Mouse (Mus musculus) limb, embryonic 12.5 days (tissue): Measurements from ENCODE around the gene Dtx3l. TPM values are rescaled to one million over a fixed set of nuclear protein-coding genes. Genes with fewer than 3 reads are reported as not detected.
"Not testable (repeated sequence)": the region's sequence is repeated elsewhere in the genome, so short reads cannot be mapped to it uniquely, and the experiment has no call there.

Experiments used
- ATAC-seq: fragments of 200-750 bp; cut with Nextera tagmentation; 2 replicates; pipeline ENCODE4 v1.8.0; 2017; ENCODE audit warnings: low read depth, moderate TSS enrichment; ENCODE audit not compliant: insufficient number of reproducible peaks, insufficient read depth, low FRiP score, low TSS enrichment
- H3K27ac ChIP-seq: fragments of 300-500 bp; sonication (generic); 2 replicates; pipeline ENCODE4 v1.5.1; 2016; ENCODE audit warnings: mild to moderate bottlenecking, moderate library complexity
- H3K27me3 ChIP-seq: fragments of 300-500 bp; sonication (generic); 2 replicates; pipeline ENCODE4 v1.6.1; 2016; ENCODE audit warnings: mild to moderate bottlenecking, moderate library complexity
- H3K36me3 ChIP-seq: fragments of 300-500 bp; sonication (generic); 2 replicates; pipeline ENCODE4 v1.6.1; 2016; ENCODE audit warnings: mild to moderate bottlenecking, moderate library complexity
- H3K4me1 ChIP-seq: fragments of 300-500 bp; sonication (generic); replicated peaks from 2 replicates; pipeline ENCODE4 v1.6.1; 2016
- H3K4me2 ChIP-seq: fragments of 300-500 bp; sonication (generic); 2 replicates; pipeline ENCODE4 v1.6.1; 2016; ENCODE audit warnings: mild to moderate bottlenecking, moderate library complexity
- H3K4me3 ChIP-seq: fragments of 300-500 bp; sonication (generic); replicated peaks from 2 replicates; pipeline ENCODE4 v1.5.1; 2016; ENCODE audit warnings: mild to moderate bottlenecking
- H3K9ac ChIP-seq: fragments of 300-500 bp; sonication (generic); replicated peaks from 2 replicates; pipeline ENCODE4 v1.6.1; 2016; ENCODE audit warnings: mild to moderate bottlenecking, moderate library complexity
- H3K9me3 ChIP-seq: fragments of 300-500 bp; sonication (generic); 2 replicates; pipeline ENCODE4 v1.6.1; 2016; ENCODE audit warnings: mild to moderate bottlenecking, moderate library complexity
- WGBS: fragments of 180-500 bp; shearing (Covaris S2); methylation state at CpG from one replicate; pipeline ENCODE4 v1.1.7; 2016; 5-methylcytosine and 5-hydroxymethylcytosine counted together
- polyA plus RNA-seq: library from polyadenylated mRNA; unstranded; fragments of >200 nt; fragmentation: Nextera tagmentation; extraction: Ambion mirVana; gene quantifications from 2 replicates; pipeline ENCODE4 v1.2.1, GENCODE M21; 2016

Gene Dtx3l
- polyA plus RNA-seq, 1 experiment from 2014 or later: 3.8 TPM

GRCm38 (mm10) chr16:35966411-35967115 lies 27.6 kb upstream of the Dtx3l start:
- Histone ChIP-seq H3K4me2 (no peak overlapping the region), H3K9me3 (no peaks in the 10 kb centered on the region), H3K9ac (no peak overlapping the region), H3K36me3 (no peaks in the 10 kb centered on the region), H3K27ac (no peak overlapping the region), H3K27me3 (no peaks in the 10 kb centered on the region), H3K4me1 (peaks cover 11% of the 10 kb centered on the region), H3K4me3 (no peak overlapping the region)
- WGBS: 39% methylated on average over 5 of the region's 5 CpGs
- no peak for ATAC-seq

GRCm38 (mm10) chr16:35965991-35966390 lies 27.0 kb upstream of the Dtx3l start:
- H3K4me1 ChIP-seq: peaks cover 11% of the 10 kb centered on the region
- not testable (repeated sequence) for H3K9ac ChIP-seq, H3K27ac ChIP-seq, ATAC-seq, H3K36me3 ChIP-seq, H3K4me3 ChIP-seq, H3K9me3 ChIP-seq, H3K4me2 ChIP-seq, H3K27me3 ChIP-seq
- 39% methylated on average over 3 of the region's 4 CpGs for WGBS

GRCm38 (mm10) chr16:35952628-35953130 lies 13.7 kb upstream of the Dtx3l start:
- Histone ChIP-seq H3K4me2 (no peak overlapping the region), H3K4me1 (no peaks in the 10 kb centered on the region), H3K4me3 (no peak overlapping the region), H3K27ac (no peak overlapping the region), H3K36me3 (no peaks in the 10 kb centered on the region), H3K27me3 (no peaks in the 10 kb centered on the region), H3K9ac (no peak overlapping the region), H3K9me3 (no peaks in the 10 kb centered on the region)
- no peak for ATAC-seq
- 90% methylated on average over 5 of the region's 5 CpGs for WGBS

GRCm38 (mm10) chr16:35951216-35951615 lies 12.3 kb upstream of the Dtx3l start:
- no peak overlapping the region for H3K27ac ChIP-seq

GRCm38 (mm10) chr16:35949264-35949663 lies 10.3 kb upstream of the Dtx3l start:
- no peak overlapping the region for H3K4me2 ChIP-seq

More at GRCm38 (mm10) chr16:35951216-35951615, 12.3 kb upstream of the Dtx3l start:
- H3K36me3 ChIP-seq: no peaks in the 10 kb centered on the region
- H3K27me3 ChIP-seq: no peaks in the 10 kb centered on the region
- no peaks in the 10 kb centered on the region for H3K4me1 ChIP-seq
- no peak for ATAC-seq
- WGBS: 86% methylated on average over 3 of the region's 3 CpGs
- no peak overlapping the region for H3K9ac ChIP-seq
- no peak overlapping the region for H3K4me2 ChIP-seq
- no peak overlapping the region for H3K4me3 ChIP-seq
- no peaks in the 10 kb centered on the region for H3K9me3 ChIP-seq

GRCm38 (mm10) chr16:35941382-35941781 lies 2.4 kb upstream of the Dtx3l start:
- ATAC-seq: no peak
- H3K4me2 ChIP-seq: no peak overlapping the region
- H3K4me1 ChIP-seq: peaks cover 7% of the 10 kb centered on the region; the same call in 1 of the 2 replicates
- no peaks in the 10 kb centered on the region for H3K9me3 ChIP-seq
- no peak overlapping the region for H3K4me3 ChIP-seq
- H3K9ac ChIP-seq: no peak overlapping the region
- peaks cover 7% of the 10 kb centered on the region; the same call in 1 of the 2 replicates for H3K27me3 ChIP-seq
- peaks cover 2% of the 10 kb centered on the region; the same call in 1 of the 2 replicates for H3K36me3 ChIP-seq
- no peak overlapping the region for H3K27ac ChIP-seq
- WGBS: 84% methylated on average over 7 of the region's 7 CpGs

More at GRCm38 (mm10) chr16:35949264-35949663, 10.3 kb upstream of the Dtx3l start:
- Histone ChIP-seq H3K9me3 (no peaks in the 10 kb centered on the region), H3K27ac (no peak overlapping the region), H3K4me1 (no peaks in the 10 kb centered on the region), H3K27me3 (no peaks in the 10 kb centered on the region), H3K36me3 (no peaks in the 10 kb centered on the region), H3K4me3 (no peak overlapping the region), H3K9ac (no peak overlapping the region)
- no peak for ATAC-seq
- WGBS: 84% methylated on average over 5 of the region's 5 CpGs

- Histone ChIP-seq H3K36me3 (peaks cover 2% of the 10 kb centered on the region; the same call in 1 of the 2 replicates), H3K4me3 (peak overlapping the region; percentile 62), H3K27ac (no peak overlapping the region), H3K4me1 (peaks cover 7% of the 10 kb centered on the region; the same call in 1 of the 2 replicates), H3K4me2 (peak overlapping the region; percentile 78), H3K9me3 (no peaks in the 10 kb centered on the region), H3K27me3 (peaks cover 10% of the 10 kb centered on the region), H3K9ac (no peak overlapping the region)
- WGBS: 17% methylated on average over 9 of the region's 9 CpGs
- 0 out of 2 replicates have a peak, but pooled peaks have one; percentile 52 for ATAC-seq
These were observed 739 bp upstream of the Dtx3l start for GRCm38 (mm10) chr16:35939690-35940089.

GRCm38 (mm10) chr16:35939261-35939660 lies 310 bp upstream of the Dtx3l start:
- 8% methylated on average over 6 of the region's 6 CpGs for WGBS
- peaks cover 10% of the 10 kb centered on the region for H3K27me3 ChIP-seq
- no peak overlapping the region for H3K27ac ChIP-seq
- no peaks in the 10 kb centered on the region for H3K9me3 ChIP-seq
- H3K36me3 ChIP-seq: peaks cover 2% of the 10 kb centered on the region; the same call in 1 of the 2 replicates
- no peak for ATAC-seq
- peak overlapping the region; percentile 62 for H3K4me3 ChIP-seq
- H3K9ac ChIP-seq: peak overlapping the region; percentile 73
- peak overlapping the region; percentile 78 for H3K4me2 ChIP-seq
- H3K4me1 ChIP-seq: peaks cover 7% of the 10 kb centered on the region; the same call in 1 of the 2 replicates

GRCm38 (mm10) chr16:35933181-35933580 lies 5.8 kb downstream of the Dtx3l start:
- Histone ChIP-seq H3K9me3 (no peaks in the 10 kb centered on the region), H3K27me3 (peaks cover 3% of the 10 kb centered on the region), H3K4me2 (no peak overlapping the region), H3K36me3 (no peaks in the 10 kb centered on the region), H3K27ac (no peak overlapping the region), H3K4me1 (no peaks in the 10 kb centered on the region), H3K4me3 (no peak overlapping the region), H3K9ac (no peak overlapping the region)
- 89% methylated on average over 10 of the region's 10 CpGs for WGBS
- no peak for ATAC-seq

GRCm38 (mm10) chr16:35932179-35933055 lies 6.5 kb downstream of the Dtx3l start:
- WGBS: 85% methylated on average over 19 of the region's 19 CpGs
- Histone ChIP-seq H3K4me3 (no peak overlapping the region), H3K4me2 (no peak overlapping the region), H3K27ac (no peak overlapping the region), H3K36me3 (no peaks in the 10 kb centered on the region), H3K9me3 (no peaks in the 10 kb centered on the region), H3K9ac (no peak overlapping the region), H3K27me3 (peaks cover 3% of the 10 kb centered on the region; the same call in 1 of the 2 replicates), H3K4me1 (no peaks in the 10 kb centered on the region)
- no peak for ATAC-seq

GRCm38 (mm10) chr16:35924341-35924740 lies 14.6 kb downstream of the Dtx3l start:
- WGBS: 92% methylated on average over 5 of the region's 5 CpGs
- no peak overlapping the region for H3K4me3 ChIP-seq

More at GRCm38 (mm10) chr16:35924341-35924740, 14.6 kb downstream of the Dtx3l start:
- H3K36me3 ChIP-seq: no peaks in the 10 kb centered on the region
- no peaks in the 10 kb centered on the region for H3K9me3 ChIP-seq
- 0 out of 2 replicates have a peak, but pooled peaks cover under 1% of the 10 kb centered on the region for H3K4me1 ChIP-seq
- H3K4me2 ChIP-seq: no peak overlapping the region
- no peak overlapping the region for H3K27ac ChIP-seq
- H3K9ac ChIP-seq: no peak overlapping the region
- no peak for ATAC-seq
- no peaks in the 10 kb centered on the region for H3K27me3 ChIP-seq
